Mouse (Mus musculus): ENCODE results near the gene D16Ertd472e. TPM values are rescaled to one million over a fixed set of nuclear protein-coding genes. Genes with fewer than 3 reads are reported as not detected.

Gene D16Ertd472e
- polyA plus RNA-seq, 1 experiment from 2014 or later: 18.5 TPM

DNA sequence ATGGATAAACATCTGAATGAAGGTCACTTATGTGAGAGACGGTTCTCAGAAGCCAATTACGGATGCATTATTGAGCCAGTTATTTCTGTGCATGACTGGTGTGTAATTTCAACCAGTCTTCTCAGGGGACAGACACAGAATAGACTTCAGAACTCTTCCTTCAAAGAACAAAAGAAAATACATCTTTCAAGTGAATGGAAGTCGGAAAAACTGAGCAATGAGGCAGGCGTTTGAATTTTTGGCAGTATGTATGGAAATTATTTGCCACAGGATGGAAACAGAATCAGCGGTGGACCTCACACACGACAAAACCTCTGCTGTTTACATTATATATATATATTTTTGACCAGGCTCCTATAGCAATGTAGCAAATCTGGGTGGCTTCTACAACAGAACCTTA is 14.6 kb upstream of the D16Ertd472e start:
- Histone ChIP-seq H3K36me3 (ENCODE audit: control insufficient read depth, insufficient read depth, low read length) (no peaks in the 10 kb centered on the region), H3K27ac (ENCODE audit: low read depth, low read length) (no peak overlapping the region), H3K27me3 (ENCODE audit: control insufficient read depth, insufficient read depth, low read length) (no peaks in the 10 kb centered on the region), H3K9me3 (ENCODE audit: control insufficient read depth, low read length) (no peaks in the 10 kb centered on the region), H3K9ac (ENCODE audit: low read depth, low read length) (no peak overlapping the region), H3K4me1 (replicated peaks; ENCODE audit: control insufficient read depth, insufficient read depth, low read length) (no peaks in the 10 kb centered on the region), H3K4me2 (replicated peaks; ENCODE audit: low read depth, low read length) (no peak overlapping the region), H3K4me3 (ENCODE audit: low read depth, low read length) (no peak overlapping the region)
- WGBS: 86% methylated on average over 6 of the region's 6 CpGs
- DNase-seq (ENCODE audit: low spot score) (no peak), ATAC-seq (ENCODE audit: low FRiP score) (no peak)

DNA sequence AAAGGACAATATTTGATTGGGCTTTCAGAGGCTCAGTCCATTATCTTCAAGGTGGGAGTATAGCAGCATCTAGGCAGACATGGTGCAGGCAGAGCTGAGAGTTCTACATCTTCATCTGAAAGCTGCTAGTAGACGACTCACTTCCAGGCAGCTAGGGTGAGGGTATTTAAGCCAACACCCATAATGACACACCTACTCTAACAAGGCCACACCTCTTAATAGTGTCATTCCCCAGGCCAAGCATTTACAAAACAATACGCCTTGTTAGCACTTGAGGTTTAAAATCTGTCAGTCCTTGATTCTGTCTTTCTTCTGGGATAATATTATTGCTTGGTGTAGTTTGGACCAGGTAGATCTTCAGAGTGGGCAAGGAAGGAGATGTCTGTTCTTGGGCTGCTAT is 12.3 kb upstream of the D16Ertd472e start:
- DNase-seq (ENCODE audit: low spot score): no peak
- no peaks in the 10 kb centered on the region for H3K4me1 ChIP-seq (replicated peaks; ENCODE audit: control insufficient read depth, insufficient read depth, low read length)
- no peak overlapping the region for H3K9ac ChIP-seq (ENCODE audit: low read depth, low read length)
- H3K4me2 ChIP-seq (replicated peaks; ENCODE audit: low read depth, low read length): no peak overlapping the region
- ATAC-seq (ENCODE audit: low FRiP score): no peak
- no peaks in the 10 kb centered on the region for H3K27me3 ChIP-seq (ENCODE audit: control insufficient read depth, insufficient read depth, low read length)
- H3K9me3 ChIP-seq (ENCODE audit: control insufficient read depth, low read length): no peaks in the 10 kb centered on the region
- H3K4me3 ChIP-seq (ENCODE audit: low read depth, low read length): no peak overlapping the region
- no peaks in the 10 kb centered on the region for H3K36me3 ChIP-seq (ENCODE audit: control insufficient read depth, insufficient read depth, low read length)
- WGBS: 87% methylated on average over 2 of the region's 2 CpGs
- H3K27ac ChIP-seq (ENCODE audit: low read depth, low read length): no peak overlapping the region

DNA sequence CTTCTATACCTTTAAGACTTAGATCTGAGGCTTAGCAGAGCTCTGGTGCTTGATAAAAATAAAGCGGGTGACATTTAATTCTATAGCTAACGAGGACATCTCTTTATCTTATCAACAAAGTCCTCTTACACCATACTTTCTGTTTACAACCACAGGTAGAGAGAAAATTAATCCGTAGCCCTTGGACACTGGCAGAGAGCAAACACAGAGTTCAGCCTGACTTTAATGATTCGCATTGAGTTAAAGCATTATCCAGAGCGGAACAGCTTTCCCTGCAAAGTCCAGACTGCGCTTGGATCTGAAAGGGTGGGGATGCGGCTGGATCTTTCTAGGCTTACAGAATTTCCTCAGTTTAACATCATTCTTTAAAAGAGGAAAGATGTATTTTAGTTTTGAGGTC is 10.1 kb upstream of the D16Ertd472e start:
- ATAC-seq (ENCODE audit: low FRiP score): no peak
- 88% methylated on average over 7 of the region's 7 CpGs for WGBS
- no peak overlapping the region for H3K9ac ChIP-seq (ENCODE audit: low read depth, low read length)
- H3K9me3 ChIP-seq (ENCODE audit: control insufficient read depth, low read length): no peaks in the 10 kb centered on the region
- DNase-seq (ENCODE audit: low spot score): no peak
- H3K27me3 ChIP-seq (ENCODE audit: control insufficient read depth, insufficient read depth, low read length): no peaks in the 10 kb centered on the region
- H3K4me2 ChIP-seq (replicated peaks; ENCODE audit: low read depth, low read length): no peak overlapping the region
- no peaks in the 10 kb centered on the region for H3K36me3 ChIP-seq (ENCODE audit: control insufficient read depth, insufficient read depth, low read length)
- H3K4me3 ChIP-seq (ENCODE audit: low read depth, low read length): no peak overlapping the region
- no peaks in the 10 kb centered on the region for H3K4me1 ChIP-seq (replicated peaks; ENCODE audit: control insufficient read depth, insufficient read depth, low read length)
- no peak overlapping the region for H3K27ac ChIP-seq (ENCODE audit: low read depth, low read length)

DNA sequence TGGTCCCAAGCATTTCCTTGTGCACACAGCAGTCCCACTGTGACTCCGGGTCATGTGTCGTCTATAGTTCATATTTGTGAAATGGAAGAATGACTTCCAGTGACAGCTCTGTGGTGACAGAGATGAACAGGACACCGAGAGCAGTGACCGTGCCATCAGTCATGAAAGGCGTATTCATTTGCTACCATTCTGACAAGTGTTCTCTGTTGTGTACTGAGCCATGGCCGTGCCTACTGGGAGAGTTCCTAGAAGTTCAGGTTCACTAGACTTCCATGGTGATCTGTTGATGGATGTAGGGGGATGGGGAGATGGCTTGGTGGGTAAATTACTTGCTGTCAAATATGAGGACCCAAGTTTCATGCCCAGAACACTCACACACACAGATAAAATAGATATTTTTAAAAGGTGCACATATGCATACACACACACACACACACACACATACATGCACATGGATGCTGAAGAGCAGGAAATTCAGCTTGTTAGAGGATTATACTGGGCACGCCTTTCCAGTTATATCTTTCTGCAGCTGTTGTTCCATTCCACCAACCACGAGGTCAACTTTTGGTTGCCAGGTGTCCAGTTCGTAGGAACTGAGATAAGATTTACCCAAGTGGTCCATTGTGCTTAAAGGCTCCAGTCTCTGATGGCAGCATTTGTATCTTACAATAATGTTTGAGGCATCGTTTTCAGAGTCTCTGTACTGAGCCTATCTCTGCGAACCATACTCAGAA is 9.3 kb upstream of the D16Ertd472e start:
- ATAC-seq (ENCODE audit: low FRiP score) (no peak), DNase-seq (ENCODE audit: low spot score) (no peak)
- no peaks in the 10 kb centered on the region for H3K27me3 ChIP-seq (ENCODE audit: control insufficient read depth, insufficient read depth, low read length)
- no peak overlapping the region for H3K9ac ChIP-seq (ENCODE audit: low read depth, low read length)
- H3K27ac ChIP-seq (ENCODE audit: low read depth, low read length): no peak overlapping the region
- H3K4me2 ChIP-seq (replicated peaks; ENCODE audit: low read depth, low read length): no peak overlapping the region
- H3K9me3 ChIP-seq (ENCODE audit: control insufficient read depth, low read length): no peaks in the 10 kb centered on the region
- H3K4me3 ChIP-seq (ENCODE audit: low read depth, low read length): no peak overlapping the region
- H3K4me1 ChIP-seq (replicated peaks; ENCODE audit: control insufficient read depth, insufficient read depth, low read length): no peaks in the 10 kb centered on the region
- no peaks in the 10 kb centered on the region for H3K36me3 ChIP-seq (ENCODE audit: control insufficient read depth, insufficient read depth, low read length)
- WGBS: 76% methylated on average over 11 of the region's 11 CpGs

DNA sequence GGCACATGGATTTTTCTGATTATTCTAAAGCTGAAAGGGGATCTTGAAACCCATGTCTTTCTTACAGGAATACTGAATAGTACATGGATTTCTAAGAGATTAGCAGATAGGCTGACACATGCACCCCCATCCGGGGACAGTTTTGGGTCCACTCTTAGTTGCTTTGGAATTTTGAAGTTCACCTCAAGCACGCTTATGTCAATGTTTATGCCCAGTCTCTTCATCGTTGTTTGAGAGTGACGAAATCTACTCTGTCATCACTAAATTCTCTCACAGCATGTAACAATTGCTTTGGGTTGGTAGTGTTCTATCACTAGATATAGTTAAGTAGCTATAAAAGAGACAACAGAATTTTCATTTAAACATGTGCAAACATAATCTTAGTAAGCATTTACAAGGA is 8.7 kb upstream of the D16Ertd472e start:
- no peaks in the 10 kb centered on the region for H3K36me3 ChIP-seq (ENCODE audit: control insufficient read depth, insufficient read depth, low read length)
- H3K9me3 ChIP-seq (ENCODE audit: control insufficient read depth, low read length): no peaks in the 10 kb centered on the region
- ATAC-seq (ENCODE audit: low FRiP score): no peak
- no peaks in the 10 kb centered on the region for H3K4me1 ChIP-seq (replicated peaks; ENCODE audit: control insufficient read depth, insufficient read depth, low read length)
- no peak overlapping the region for H3K9ac ChIP-seq (ENCODE audit: low read depth, low read length)
- no peaks in the 10 kb centered on the region for H3K27me3 ChIP-seq (ENCODE audit: control insufficient read depth, insufficient read depth, low read length)
- 78% methylated on average over 4 of the region's 4 CpGs for WGBS
- no peak for DNase-seq (ENCODE audit: low spot score)
- H3K4me2 ChIP-seq (replicated peaks; ENCODE audit: low read depth, low read length): no peak overlapping the region
- H3K27ac ChIP-seq (ENCODE audit: low read depth, low read length): no peak overlapping the region
- H3K4me3 ChIP-seq (ENCODE audit: low read depth, low read length): no peak overlapping the region

DNA sequence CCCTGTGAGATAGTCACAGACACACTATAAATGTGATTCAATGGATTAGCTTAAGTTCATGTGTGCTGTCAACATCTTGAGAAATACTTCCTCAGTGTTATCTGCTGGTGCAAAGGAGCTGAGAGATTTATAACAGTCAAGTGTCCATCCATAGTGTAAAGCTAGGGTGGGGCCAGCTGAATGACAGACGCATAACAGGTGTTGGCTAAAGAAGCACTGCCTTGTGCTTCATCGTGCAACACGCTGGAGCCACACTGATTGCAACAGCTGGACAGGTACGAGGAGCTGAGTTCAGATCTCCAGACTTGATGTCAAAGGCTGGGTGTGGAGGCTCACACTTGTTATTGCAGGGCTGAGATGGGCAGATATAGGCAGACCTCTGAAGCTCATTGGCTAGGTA is 7.5 kb upstream of the D16Ertd472e start:
- H3K4me2 ChIP-seq (replicated peaks; ENCODE audit: low read depth, low read length): no peak overlapping the region
- ATAC-seq (ENCODE audit: low FRiP score): no peak
- 93% methylated on average over 4 of the region's 4 CpGs for WGBS
- H3K9ac ChIP-seq (ENCODE audit: low read depth, low read length): no peak overlapping the region
- H3K9me3 ChIP-seq (ENCODE audit: control insufficient read depth, low read length): no peaks in the 10 kb centered on the region
- H3K4me3 ChIP-seq (ENCODE audit: low read depth, low read length): no peak overlapping the region
- no peak for DNase-seq (ENCODE audit: low spot score)
- H3K27me3 ChIP-seq (ENCODE audit: control insufficient read depth, insufficient read depth, low read length): no peaks in the 10 kb centered on the region
- H3K4me1 ChIP-seq (replicated peaks; ENCODE audit: control insufficient read depth, insufficient read depth, low read length): no peaks in the 10 kb centered on the region
- no peaks in the 10 kb centered on the region for H3K36me3 ChIP-seq (ENCODE audit: control insufficient read depth, insufficient read depth, low read length)
- H3K27ac ChIP-seq (ENCODE audit: low read depth, low read length): no peak overlapping the region

DNA sequence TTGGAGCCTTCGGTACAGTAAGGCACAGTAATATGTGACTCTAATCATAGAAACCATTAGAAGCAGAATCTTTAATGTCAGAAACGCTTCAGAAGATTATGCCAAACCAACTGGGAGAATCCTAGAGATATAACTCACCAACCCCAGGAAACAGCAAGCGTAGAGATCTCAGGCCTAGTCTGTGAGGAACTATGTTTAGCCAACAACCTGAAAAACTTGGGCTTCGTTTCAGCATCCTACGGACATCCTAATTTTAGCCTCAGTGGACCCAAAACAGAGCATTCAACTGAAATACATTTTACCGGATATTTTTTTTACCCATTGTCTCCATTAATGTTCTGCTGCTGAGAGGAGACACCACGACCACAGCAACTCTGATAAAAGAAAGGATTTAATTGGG is 3.9 kb upstream of the D16Ertd472e start:
- ATAC-seq (ENCODE audit: low FRiP score) (no peak), DNase-seq (ENCODE audit: low spot score) (no peak)
- no peaks in the 10 kb centered on the region for H3K27me3 ChIP-seq (ENCODE audit: control insufficient read depth, insufficient read depth, low read length)
- WGBS: 94% methylated on average over 7 of the region's 7 CpGs
- no peak overlapping the region for H3K27ac ChIP-seq (ENCODE audit: low read depth, low read length)
- no peaks in the 10 kb centered on the region for H3K9me3 ChIP-seq (ENCODE audit: control insufficient read depth, low read length)
- H3K36me3 ChIP-seq (ENCODE audit: control insufficient read depth, insufficient read depth, low read length): no peaks in the 10 kb centered on the region
- H3K4me2 ChIP-seq (replicated peaks; ENCODE audit: low read depth, low read length): no peak overlapping the region
- H3K4me3 ChIP-seq (ENCODE audit: low read depth, low read length): no peak overlapping the region
- H3K4me1 ChIP-seq (replicated peaks; ENCODE audit: control insufficient read depth, insufficient read depth, low read length): no peaks in the 10 kb centered on the region
- no peak overlapping the region for H3K9ac ChIP-seq (ENCODE audit: low read depth, low read length)

DNA sequence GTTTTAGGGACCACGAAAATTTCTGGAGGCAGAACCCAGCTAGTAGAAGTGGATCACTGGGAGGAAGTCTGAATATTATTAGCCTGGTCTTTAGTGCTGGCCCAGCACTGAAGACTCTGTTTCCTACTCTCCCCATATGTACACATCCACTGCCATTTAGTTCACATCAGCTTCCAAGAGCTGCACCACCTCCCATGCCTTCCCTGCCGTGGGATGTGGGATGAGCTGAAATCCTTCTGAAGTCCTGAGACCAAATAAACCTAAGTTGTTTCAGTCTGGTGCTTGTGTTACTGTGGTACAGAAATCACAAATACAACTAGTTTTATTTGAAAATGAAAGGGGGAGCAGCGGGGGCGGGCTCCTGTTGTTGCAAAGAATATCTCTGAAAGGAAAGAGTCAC is 2.9 kb upstream of the D16Ertd472e start:
- no peak overlapping the region for H3K4me3 ChIP-seq (ENCODE audit: low read depth, low read length)
- no peaks in the 10 kb centered on the region for H3K36me3 ChIP-seq (ENCODE audit: control insufficient read depth, insufficient read depth, low read length)
- no peak overlapping the region for H3K9ac ChIP-seq (ENCODE audit: low read depth, low read length)
- H3K9me3 ChIP-seq (ENCODE audit: control insufficient read depth, low read length): no peaks in the 10 kb centered on the region
- no peak overlapping the region for H3K4me2 ChIP-seq (replicated peaks; ENCODE audit: low read depth, low read length)
- DNase-seq (ENCODE audit: low spot score) (no peak), ATAC-seq (ENCODE audit: low FRiP score) (no peak)
- 88% methylated on average over 4 of the region's 4 CpGs for WGBS
- no peak overlapping the region for H3K27ac ChIP-seq (ENCODE audit: low read depth, low read length)
- 0 out of 2 replicates have a peak, but pooled peaks cover 2% of the 10 kb centered on the region for H3K4me1 ChIP-seq (replicated peaks; ENCODE audit: control insufficient read depth, insufficient read depth, low read length)
- H3K27me3 ChIP-seq (ENCODE audit: control insufficient read depth, insufficient read depth, low read length): no peaks in the 10 kb centered on the region

DNA sequence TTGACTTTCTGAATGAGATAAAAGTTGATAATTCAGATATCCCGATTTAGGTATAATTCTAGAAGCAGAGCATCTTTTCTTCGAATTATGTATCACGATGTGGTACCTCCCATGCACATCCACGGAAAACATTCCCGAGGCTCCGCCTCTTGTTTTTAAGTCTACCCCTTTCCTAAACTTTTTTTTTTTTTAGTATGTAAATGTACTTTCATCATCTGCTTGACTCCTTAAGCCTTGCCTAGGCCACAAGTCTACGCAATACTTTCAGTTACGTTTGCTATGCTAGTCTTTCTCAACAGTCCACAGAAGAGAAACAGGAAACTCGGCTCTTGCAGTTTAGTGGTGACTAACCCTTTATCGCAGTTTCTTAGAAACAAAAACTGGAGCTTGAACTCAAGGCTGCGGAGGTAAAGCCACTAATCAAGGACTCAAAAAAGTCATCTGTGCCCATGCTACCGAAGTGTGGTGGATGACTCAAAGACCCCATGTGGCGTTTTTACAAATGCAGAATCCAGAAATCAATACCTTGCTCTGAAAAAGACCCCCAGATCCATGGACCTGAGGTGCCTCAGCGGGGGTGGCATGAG is 670 bp upstream of the D16Ertd472e start:
- H3K27me3 ChIP-seq (ENCODE audit: control insufficient read depth, insufficient read depth, low read length): no peaks in the 10 kb centered on the region
- no peak for DNase-seq (ENCODE audit: low spot score)
- peak overlapping the region; percentile 71 for H3K4me2 ChIP-seq (replicated peaks; ENCODE audit: low read depth, low read length)
- 0 out of 2 replicates have a peak, but pooled peaks cover 3% of the 10 kb centered on the region for H3K4me1 ChIP-seq (replicated peaks; ENCODE audit: control insufficient read depth, insufficient read depth, low read length)
- H3K27ac ChIP-seq (ENCODE audit: low read depth, low read length): no peak overlapping the region
- ATAC-seq (ENCODE audit: low FRiP score): peak; percentile 15
- no peaks in the 10 kb centered on the region for H3K9me3 ChIP-seq (ENCODE audit: control insufficient read depth, low read length)
- H3K36me3 ChIP-seq (ENCODE audit: control insufficient read depth, insufficient read depth, low read length): no peaks in the 10 kb centered on the region
- H3K4me3 ChIP-seq (ENCODE audit: low read depth, low read length): peak overlapping the region; percentile 76
- WGBS: 23% methylated on average over 14 of the region's 14 CpGs
- H3K9ac ChIP-seq (ENCODE audit: low read depth, low read length): peak overlapping the region; percentile 88; the same call in 1 of the 2 replicates
